Mouse (Mus musculus) adrenal gland, adult (tissue): ENCODE data around the gene Dnah1.

Source experiments
- DNase-seq, 2 experiments: peaks; one replicate each; pipeline ENCODE4 v3.0.0; 2022 to 2023; ENCODE audit warnings: low spot score in 1 of 2; ENCODE audit not compliant: inconsistent age in 2 of 2

Gene Dnah1

DNA sequence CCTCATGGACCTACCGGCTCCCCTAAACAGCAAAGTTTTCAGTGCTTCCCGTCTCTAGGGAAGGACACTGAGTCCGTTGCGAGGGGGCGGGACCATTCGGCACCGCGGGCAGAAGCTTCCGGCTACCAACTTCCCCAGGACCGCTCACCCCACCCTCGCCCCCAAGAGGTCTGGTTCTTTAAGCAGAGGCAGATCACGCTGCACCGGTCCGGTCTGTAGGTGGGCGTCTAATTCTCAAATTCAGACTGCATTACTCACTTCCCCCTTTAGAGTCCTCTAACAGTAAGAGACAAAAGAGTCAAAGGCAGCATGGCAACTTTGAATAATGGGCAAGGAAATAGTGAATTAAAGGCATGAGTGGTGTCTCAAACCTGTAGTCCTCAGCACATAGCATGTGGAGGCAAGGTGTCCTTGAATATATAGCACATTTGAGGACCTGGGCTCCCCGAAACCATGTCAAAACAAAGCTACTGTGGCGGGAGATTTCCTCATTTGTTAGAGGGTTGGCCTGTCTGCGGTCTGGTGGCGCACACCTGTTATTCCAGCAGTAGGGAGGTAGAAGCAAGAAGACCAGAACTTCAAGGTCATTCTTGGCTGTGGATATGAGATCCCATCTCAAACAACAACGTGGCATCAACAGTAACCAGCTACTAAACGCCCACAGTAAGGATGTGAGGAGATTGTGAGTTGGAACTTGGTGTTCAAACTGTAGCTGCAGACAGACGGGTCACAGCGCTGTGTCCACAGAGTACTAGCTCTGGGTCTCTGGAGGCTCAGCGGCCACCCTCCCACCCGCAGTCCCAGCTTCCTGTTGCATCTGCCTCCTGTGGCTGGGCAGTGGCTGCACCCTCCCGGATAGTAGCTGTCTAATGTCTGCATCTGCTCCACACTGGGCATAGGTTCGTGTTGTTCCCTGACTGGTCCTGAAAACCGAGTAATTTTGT is at the start of gene Dnah1:
Dnah1 (minus strand) TSS at position 48 of the 944 bp plus-strand sequence.
- DNase-seq = peak; percentile 46 to 77

DNA sequence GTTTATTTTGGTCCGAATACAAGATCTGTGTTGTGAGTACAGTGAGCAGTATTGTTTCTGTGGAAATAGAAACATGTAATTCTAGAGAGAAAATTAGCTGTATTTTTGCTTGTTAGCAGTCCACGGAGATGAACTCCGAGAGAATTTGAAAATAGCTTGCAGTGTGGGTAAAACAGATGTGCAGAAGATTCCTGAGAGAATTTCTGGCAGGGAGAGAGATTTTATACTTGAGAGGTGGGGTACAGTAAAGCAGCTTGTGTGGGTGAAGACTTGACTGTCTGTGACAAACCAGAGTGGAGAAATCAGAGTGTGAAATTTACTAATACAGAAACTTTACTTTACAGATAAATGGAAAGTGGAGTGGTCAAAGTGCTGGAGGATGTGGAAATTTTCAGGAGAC is 45.7 kb upstream of the Dnah1 start:
- DNase-seq = no peak

DNA sequence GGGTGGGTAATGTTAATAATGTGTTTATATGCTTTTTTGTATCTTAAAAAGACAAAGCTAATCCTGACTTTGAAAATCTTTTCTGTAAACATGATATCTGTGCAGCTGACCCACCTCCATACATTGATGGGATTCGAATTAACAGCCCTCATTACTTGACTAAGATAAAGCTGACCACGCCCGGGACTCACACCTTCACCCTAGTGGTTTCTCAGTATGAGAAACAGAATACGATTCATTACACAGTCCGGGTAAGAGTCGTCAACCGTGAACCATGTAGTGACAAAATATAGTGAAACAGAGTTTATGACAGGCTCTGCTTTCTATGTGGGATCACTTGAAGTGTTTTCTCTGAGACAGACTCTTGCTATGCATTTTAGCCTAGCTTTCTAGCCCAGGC is 44.3 kb upstream of the Dnah1 start:
- DNase-seq = no peak

DNA sequence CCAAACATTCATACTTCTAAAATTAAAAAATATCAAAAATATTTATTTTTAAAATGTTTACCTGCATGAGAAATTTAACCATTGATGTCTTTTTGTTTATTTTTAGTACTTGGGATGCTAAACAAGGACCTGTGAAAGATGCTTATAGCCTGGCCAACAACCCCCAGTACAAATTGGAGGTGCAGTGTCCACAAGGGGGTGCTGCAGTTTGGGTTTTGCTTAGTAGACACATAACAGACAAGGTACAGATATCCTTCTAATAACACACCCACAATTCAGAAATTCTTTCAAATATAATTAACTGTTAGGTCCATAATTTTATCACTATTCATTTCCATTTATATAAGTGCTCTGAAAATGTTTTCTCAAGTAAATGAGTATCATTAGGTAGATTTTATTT is 41.7 kb upstream of the Dnah1 start:
- peak; percentile 70 to 90 for DNase-seq

GRCm38 (mm10) chr14:31364589-31364988 is 40.9 kb upstream of the Dnah1 start:
- DNase-seq = no peak

GRCm38 (mm10) chr14:31362236-31362635 is 38.5 kb upstream of the Dnah1 start:
- no peak for DNase-seq

- no peak for DNase-seq
Observed at GRCm38 (mm10) chr14:31345367-31345766, 21.7 kb upstream of the Dnah1 start.

DNA sequence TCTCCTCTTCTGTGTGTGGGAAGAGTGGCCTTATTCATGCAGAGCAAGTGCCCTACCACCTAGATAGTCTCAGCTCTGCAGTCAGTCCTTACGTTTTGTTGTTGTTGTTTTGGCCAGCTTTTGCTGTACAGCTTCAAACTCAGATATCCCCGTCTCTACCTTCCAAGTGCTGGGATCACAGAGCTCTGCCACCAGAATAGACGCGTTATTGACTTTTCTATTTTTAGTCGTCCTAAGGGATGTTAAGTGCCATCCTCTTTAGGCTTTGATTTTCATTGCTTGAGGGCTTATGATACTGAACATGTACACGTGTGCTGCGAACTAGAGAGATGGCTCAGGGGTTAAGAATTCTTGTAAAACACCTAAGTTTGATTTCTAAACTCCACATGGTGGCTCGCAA is 19.5 kb upstream of the Dnah1 start:
- DNase-seq = no peak

- no peak for DNase-seq
Observed at GRCm38 (mm10) chr14:31337947-31338346, 14.3 kb upstream of the Dnah1 start.

DNA sequence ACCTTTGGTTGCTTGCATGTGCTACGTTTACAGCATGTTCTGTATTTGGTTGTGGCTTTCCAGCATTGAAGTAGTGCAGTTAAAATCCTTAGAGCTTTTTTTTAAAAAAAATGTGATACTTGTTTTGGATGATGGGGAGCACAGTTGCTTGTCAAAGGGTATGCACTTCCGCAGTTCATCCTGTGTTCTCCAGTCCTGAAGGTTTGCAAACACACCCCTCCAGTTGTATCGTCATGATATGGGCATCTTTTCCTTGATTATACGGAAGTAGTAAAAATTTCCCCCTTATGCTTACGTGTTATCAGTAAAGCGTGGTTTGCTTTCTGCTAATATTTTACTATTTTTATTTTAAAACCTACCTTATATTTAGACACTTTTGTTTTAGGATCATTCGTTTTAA is 13.7 kb upstream of the Dnah1 start:
- DNase-seq = no peak

GRCm38 (mm10) chr14:31336369-31337155 is 12.9 kb upstream of the Dnah1 start, which contains the start of gene Capn7:
Capn7 (plus strand) TSS chr14:31336638.
- peak; percentile 98 to 99 for DNase-seq

- DNase-seq = no peak
Observed at GRCm38 (mm10) chr14:31335765-31336164, 12.1 kb upstream of the Dnah1 start.

GRCm38 (mm10) chr14:31330957-31331356 is 7.3 kb upstream of the Dnah1 start:
- no peak for DNase-seq

DNA sequence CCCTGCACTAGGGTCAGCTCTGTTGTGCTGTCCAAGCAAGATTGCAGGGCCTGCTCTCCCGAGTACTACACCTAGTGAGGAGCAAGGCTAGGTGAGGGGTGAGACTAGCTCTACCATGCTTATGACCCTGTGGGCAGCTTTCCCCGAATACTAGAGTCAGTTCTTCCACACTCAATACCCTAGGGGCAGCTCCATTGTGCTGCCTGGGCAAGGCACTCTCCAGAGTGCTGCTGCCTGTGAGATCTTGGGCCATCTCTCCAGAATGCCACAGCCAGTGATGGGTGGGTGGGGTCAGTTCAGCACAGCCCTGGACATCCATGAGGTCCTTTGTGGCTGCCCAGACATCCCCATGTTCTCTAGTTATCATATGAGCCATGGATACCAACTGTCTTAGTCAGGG is 6.0 kb upstream of the Dnah1 start:
- no peak for DNase-seq

DNA sequence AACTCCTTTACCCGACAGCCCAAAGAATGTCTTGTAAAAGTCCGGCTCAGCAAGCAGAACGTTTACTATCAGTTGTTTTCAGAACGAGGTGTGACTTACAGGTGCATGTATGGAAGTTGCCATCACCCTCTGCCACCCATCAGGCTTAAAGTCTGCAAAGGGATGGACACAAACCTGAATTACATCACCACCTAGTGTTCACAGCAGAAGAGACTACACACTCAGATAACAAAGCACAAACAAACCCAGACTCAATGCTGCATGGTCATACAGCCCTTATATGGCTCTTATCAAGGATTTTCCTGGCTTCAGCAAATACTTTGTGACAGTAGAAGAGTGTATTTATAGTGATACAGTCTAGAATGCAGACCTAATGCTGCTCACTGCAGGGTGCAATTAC is 4.0 kb upstream of the Dnah1 start:
- no peak for DNase-seq

GRCm38 (mm10) chr14:31327196-31327595 is 3.5 kb upstream of the Dnah1 start:
- DNase-seq = no peak

DNA sequence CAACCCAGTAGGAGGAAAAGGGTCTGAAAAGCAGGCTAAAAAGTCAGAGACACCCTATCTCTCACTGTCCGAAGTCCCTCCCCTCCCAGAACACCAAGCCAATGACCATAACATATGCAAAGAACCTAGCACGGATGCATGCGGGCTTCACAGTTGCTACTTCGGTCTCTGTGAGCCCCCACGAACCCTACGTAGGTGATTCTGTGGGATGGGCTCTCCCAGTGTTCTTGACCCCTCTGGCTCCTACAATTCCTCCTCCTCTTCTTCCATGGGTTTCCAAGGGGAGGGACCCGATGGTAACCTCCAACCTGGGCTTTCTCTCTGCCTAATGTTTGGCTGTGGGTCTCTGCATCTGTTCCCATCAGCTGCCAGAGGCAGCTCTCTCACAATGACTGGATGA is 3.1 kb upstream of the Dnah1 start:
- DNase-seq = no peak

GRCm38 (mm10) chr14:31325551-31325950 is 1.9 kb upstream of the Dnah1 start:
- no peak for DNase-seq

GRCm38 (mm10) chr14:31324851-31325250 is 1.2 kb upstream of the Dnah1 start:
- DNase-seq = peak in 1 of 2 experiments; percentile 47

GRCm38 (mm10) chr14:31323189-31323588 is 507 bp downstream of the Dnah1 start:
- DNase-seq = no peak

- no peak for DNase-seq
Observed at GRCm38 (mm10) chr14:31322191-31322590, 1.5 kb downstream of the Dnah1 start.

DNA sequence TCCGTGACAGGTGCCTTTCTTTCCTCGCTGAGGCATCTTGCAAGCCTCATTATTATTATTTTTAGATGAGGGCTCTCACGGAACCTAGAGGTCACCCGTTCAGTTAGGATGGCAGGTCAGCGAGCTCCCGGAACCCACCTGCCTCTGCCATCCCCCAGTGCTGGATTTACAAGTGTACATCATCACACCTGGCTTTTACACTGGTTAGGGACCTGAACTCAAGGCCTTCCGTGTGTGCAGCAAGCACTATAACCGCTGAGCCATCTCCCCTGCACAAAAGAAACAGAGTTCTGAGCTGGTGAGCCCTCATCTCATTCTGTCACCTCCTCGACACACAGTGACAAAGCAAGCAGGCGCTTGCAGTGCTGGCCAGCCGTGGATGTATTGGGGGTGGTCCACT is 2.5 kb downstream of the Dnah1 start:
- DNase-seq = no peak
